Mouse (Mus musculus): ENCODE results near the gene Selenbp2. TPM values are rescaled to one million over a fixed set of nuclear protein-coding genes. Genes with fewer than 3 reads are reported as not detected.
"Not testable (repeated sequence)": the region's sequence is repeated elsewhere in the genome, so short reads cannot be mapped to it uniquely, and the experiment has no call there.

Selenbp2 gene
- polyA plus RNA-seq, 1 experiment from 2014 or later: 2.0 TPM

GRCm38 (mm10) chr3:94702856-94703255 lies 9.5 kb downstream of the Selenbp2 start:
- Histone ChIP-seq H3K36me3 (ENCODE audit: control insufficient read depth, insufficient read depth, low read length) (no peaks in the 10 kb centered on the region), H3K27me3 (ENCODE audit: control insufficient read depth, insufficient read depth, low read length) (no peaks in the 10 kb centered on the region), H3K9ac (ENCODE audit: low read depth, low read length) (no peak overlapping the region), H3K9me3 (replicated peaks; ENCODE audit: control insufficient read depth, low read length) (no peaks in the 10 kb centered on the region), H3K27ac (ENCODE audit: low read depth, low read length) (peak overlapping the region; percentile 42; the same call in 1 of the 2 replicates), H3K4me3 (ENCODE audit: low read depth, low read length) (no peak overlapping the region), H3K4me2 (no peak overlapping the region), H3K4me1 (ENCODE audit: control insufficient read depth, insufficient read depth, low read length) (no peaks in the 10 kb centered on the region)
- 71% methylated on average over 3 of the region's 3 CpGs for WGBS (ENCODE audit: insufficient replicate concordance)
- ATAC-seq (replicated peaks; ENCODE audit: insufficient number of reproducible peaks, low FRiP score, low TSS enrichment): no peak

- not testable (repeated sequence) for ATAC-seq (replicated peaks; ENCODE audit: insufficient number of reproducible peaks, low FRiP score, low TSS enrichment); H3K4me3 ChIP-seq (ENCODE audit: low read depth, low read length); H3K9me3 ChIP-seq (replicated peaks; ENCODE audit: control insufficient read depth, low read length); H3K9ac ChIP-seq (ENCODE audit: low read depth, low read length); H3K27me3 ChIP-seq (ENCODE audit: control insufficient read depth, insufficient read depth, low read length); H3K4me2 ChIP-seq; H3K36me3 ChIP-seq (ENCODE audit: control insufficient read depth, insufficient read depth, low read length); H3K4me1 ChIP-seq (ENCODE audit: control insufficient read depth, insufficient read depth, low read length)
- WGBS (ENCODE audit: insufficient replicate concordance): 15% methylated on average over 3 of the region's 3 CpGs
- peak overlapping the region; percentile 42; the same call in 1 of the 2 replicates for H3K27ac ChIP-seq (ENCODE audit: low read depth, low read length)
These were observed 10.0 kb downstream of the Selenbp2 start for GRCm38 (mm10) chr3:94703364-94703763.

- not testable (repeated sequence) for H3K4me1 ChIP-seq (ENCODE audit: control insufficient read depth, insufficient read depth, low read length); H3K9me3 ChIP-seq (replicated peaks; ENCODE audit: control insufficient read depth, low read length); ATAC-seq (replicated peaks; ENCODE audit: insufficient number of reproducible peaks, low FRiP score, low TSS enrichment); H3K27ac ChIP-seq (ENCODE audit: low read depth, low read length); H3K9ac ChIP-seq (ENCODE audit: low read depth, low read length); H3K27me3 ChIP-seq (ENCODE audit: control insufficient read depth, insufficient read depth, low read length); H3K4me2 ChIP-seq; H3K36me3 ChIP-seq (ENCODE audit: control insufficient read depth, insufficient read depth, low read length); H3K4me3 ChIP-seq (ENCODE audit: low read depth, low read length)
These were observed 17.2 kb downstream of the Selenbp2 start for GRCm38 (mm10) chr3:94710591-94710990.

- ATAC-seq (replicated peaks; ENCODE audit: insufficient number of reproducible peaks, low FRiP score, low TSS enrichment); H3K27ac ChIP-seq (ENCODE audit: low read depth, low read length); H3K9ac ChIP-seq (ENCODE audit: low read depth, low read length); H3K36me3 ChIP-seq (ENCODE audit: control insufficient read depth, insufficient read depth, low read length); H3K4me2 ChIP-seq; H3K4me3 ChIP-seq (ENCODE audit: low read depth, low read length); H3K4me1 ChIP-seq (ENCODE audit: control insufficient read depth, insufficient read depth, low read length); H3K27me3 ChIP-seq (ENCODE audit: control insufficient read depth, insufficient read depth, low read length); H3K9me3 ChIP-seq (replicated peaks; ENCODE audit: control insufficient read depth, low read length): not testable (repeated sequence)
- WGBS (ENCODE audit: insufficient replicate concordance): 89% methylated on average over 3 of the region's 3 CpGs
These were observed 20.1 kb downstream of the Selenbp2 start for GRCm38 (mm10) chr3:94713424-94713823.

- H3K27me3 ChIP-seq (ENCODE audit: control insufficient read depth, insufficient read depth, low read length); H3K9ac ChIP-seq (ENCODE audit: low read depth, low read length); H3K4me3 ChIP-seq (ENCODE audit: low read depth, low read length); H3K9me3 ChIP-seq (replicated peaks; ENCODE audit: control insufficient read depth, low read length); H3K4me1 ChIP-seq (ENCODE audit: control insufficient read depth, insufficient read depth, low read length); H3K4me2 ChIP-seq; H3K36me3 ChIP-seq (ENCODE audit: control insufficient read depth, insufficient read depth, low read length); H3K27ac ChIP-seq (ENCODE audit: low read depth, low read length): not testable (repeated sequence)
- 0 out of 2 replicates have a peak, but pooled peaks have one; percentile 49 for ATAC-seq (replicated peaks; ENCODE audit: insufficient number of reproducible peaks, low FRiP score, low TSS enrichment)
- WGBS (ENCODE audit: insufficient replicate concordance): 32% methylated on average over 1 of the region's 1 CpGs
These were observed 24.9 kb downstream of the Selenbp2 start for GRCm38 (mm10) chr3:94718253-94718652.

- not testable (repeated sequence) for H3K9me3 ChIP-seq (replicated peaks; ENCODE audit: control insufficient read depth, low read length); H3K4me2 ChIP-seq; H3K27me3 ChIP-seq (ENCODE audit: control insufficient read depth, insufficient read depth, low read length); H3K4me1 ChIP-seq (ENCODE audit: control insufficient read depth, insufficient read depth, low read length); H3K27ac ChIP-seq (ENCODE audit: low read depth, low read length); H3K4me3 ChIP-seq (ENCODE audit: low read depth, low read length); H3K36me3 ChIP-seq (ENCODE audit: control insufficient read depth, insufficient read depth, low read length); H3K9ac ChIP-seq (ENCODE audit: low read depth, low read length); ATAC-seq (replicated peaks; ENCODE audit: insufficient number of reproducible peaks, low FRiP score, low TSS enrichment)
- 24% methylated on average over 2 of the region's 2 CpGs for WGBS (ENCODE audit: insufficient replicate concordance)
These were observed 30.3 kb downstream of the Selenbp2 start for GRCm38 (mm10) chr3:94723637-94724036.

GRCm38 (mm10) chr3:94745691-94746090 lies 52.3 kb downstream of the Selenbp2 start:
- H3K9ac ChIP-seq (ENCODE audit: low read depth, low read length): no peak overlapping the region
- no peak overlapping the region for H3K4me2 ChIP-seq
- H3K9me3 ChIP-seq (replicated peaks; ENCODE audit: control insufficient read depth, low read length): no peaks in the 10 kb centered on the region
- no peaks in the 10 kb centered on the region for H3K36me3 ChIP-seq (ENCODE audit: control insufficient read depth, insufficient read depth, low read length)
- no peaks in the 10 kb centered on the region for H3K4me1 ChIP-seq (ENCODE audit: control insufficient read depth, insufficient read depth, low read length)
- no peak overlapping the region for H3K4me3 ChIP-seq (ENCODE audit: low read depth, low read length)
- 91% methylated on average over 17 of the region's 17 CpGs for WGBS (ENCODE audit: insufficient replicate concordance)
- H3K27ac ChIP-seq (ENCODE audit: low read depth, low read length): no peak overlapping the region
- no peak for ATAC-seq (replicated peaks; ENCODE audit: insufficient number of reproducible peaks, low FRiP score, low TSS enrichment)
- no peaks in the 10 kb centered on the region for H3K27me3 ChIP-seq (ENCODE audit: control insufficient read depth, insufficient read depth, low read length)

Other genes starting within 250 kb of the Selenbp2 start
- 0.29 TPM in 1 of 2 replicates, not detected in the other for gene Oaz3, start 249.6 kb upstream of the Selenbp2 start, polyA plus RNA-seq (2014; fragmentation: Nextera tagmentation; extraction: Ambion mirVana)
- gene Celf3, start 215.3 kb upstream of the Selenbp2 start, polyA plus RNA-seq (2014; fragmentation: Nextera tagmentation; extraction: Ambion mirVana): 2.8 and 4.7 TPM in 2 replicates
- 6.6 and 7.0 TPM in 2 replicates for gene Riiad1, start 213.2 kb upstream of the Selenbp2 start, polyA plus RNA-seq (2014; fragmentation: Nextera tagmentation; extraction: Ambion mirVana)
- gene Snx27, start 110.8 kb upstream of the Selenbp2 start, polyA plus RNA-seq (2014; fragmentation: Nextera tagmentation; extraction: Ambion mirVana): 21.2 and 23.7 TPM in 2 replicates
- gene Gm10972, start 50.4 kb upstream of the Selenbp2 start, polyA plus RNA-seq (2014; fragmentation: Nextera tagmentation; extraction: Ambion mirVana): not detected in 2 replicates
- 8.7 and 10.5 TPM in 2 replicates for gene Tuft1, start 34.7 kb upstream of the Selenbp2 start, polyA plus RNA-seq (2014; fragmentation: Nextera tagmentation; extraction: Ambion mirVana)
- 1.4 and 2.0 TPM in 2 replicates for gene Cgn, start 92.9 kb downstream of the Selenbp2 start, polyA plus RNA-seq (2014; fragmentation: Nextera tagmentation; extraction: Ambion mirVana)
- gene Pogz, start 144.0 kb downstream of the Selenbp2 start, polyA plus RNA-seq (2014; fragmentation: Nextera tagmentation; extraction: Ambion mirVana): 14.4 and 15.6 TPM in 2 replicates
- gene Psmb4, start 193.4 kb downstream of the Selenbp2 start, polyA plus RNA-seq (2014; fragmentation: Nextera tagmentation; extraction: Ambion mirVana): 293 and 305 TPM in 2 replicates
- 36.8 and 45.6 TPM in 2 replicates for gene Selenbp1, start 239.5 kb downstream of the Selenbp2 start, polyA plus RNA-seq (2014; fragmentation: Nextera tagmentation; extraction: Ambion mirVana)